Mouse (Mus musculus) cortical plate, adult 2 months (tissue): ENCODE results near the gene Gck. TPM values are rescaled to one million over a fixed set of nuclear protein-coding genes. Genes with fewer than 3 reads are reported as not detected.
A peak's percentile ranks its signal among the peaks of the same experiment; 100 is the strongest.

Source experiments
- H3K27ac ChIP-seq: fragments of 200-500 bp; 2 replicates; pipeline ENCODE4 v1.5.1; 2012; ENCODE audit warnings: low read length, control low read depth, inconsistent platforms; ENCODE audit not compliant: insufficient read depth
- H3K4me1 ChIP-seq: fragments of 200-500 bp; 2 replicates; pipeline ENCODE4 v1.6.1; 2011; ENCODE audit warnings: low read length; ENCODE audit not compliant: control insufficient read depth, insufficient read depth
- H3K4me3 ChIP-seq: fragments of 200-500 bp; 2 replicates; pipeline ENCODE4 v1.5.1; 2011; ENCODE audit warnings: mild to moderate bottlenecking, low read length, control low read depth; ENCODE audit not compliant: insufficient read depth
- CTCF ChIP-seq: fragments of 200-500 bp; IDR thresholded peaks from 2 replicates; pipeline ENCODE4 v1.5.1; 2011; ENCODE audit warnings: mild to moderate bottlenecking, control low read depth, low read length; ENCODE audit not compliant: insufficient read depth; ENCODE audit errors: extremely low read depth
- POLR2A ChIP-seq: fragments of 200-500 bp; IDR thresholded peaks from 2 replicates; pipeline ENCODE4 v1.6.1; 2011; ENCODE audit warnings: mild to moderate bottlenecking, low read length, control low read depth; ENCODE audit not compliant: insufficient read depth; ENCODE audit errors: extremely low read depth
- polyA plus RNA-seq: library from polyadenylated mRNA; depleted of rRNA; stranded (reverse); fragments of >200 nt; gene quantifications from 2 replicates; pipeline ENCODE4 v1.2.3, GENCODE M21; 2012

Gene Gck
- polyA plus RNA-seq, 1 experiment, result 0.86 TPM

- no peak for TF ChIP-seq CTCF
- H3K27ac ChIP-seq, result no peak overlapping the region
- no peak overlapping the region for H3K4me3 ChIP-seq
- no peaks in the 10 kb centered on the region for H3K4me1 ChIP-seq
Measured at GRCm38 (mm10) chr11:5980108-5980507, 30.2 kb upstream of the Gck start.

- no peaks in the 10 kb centered on the region for H3K4me1 ChIP-seq
- no peak for TF ChIP-seq POLR2A
- TF ChIP-seq CTCF, result no peak
Measured at GRCm38 (mm10) chr11:5979088-5979487, 29.2 kb upstream of the Gck start.

GRCm38 (mm10) chr11:5976106-5976505, 26.2 kb upstream of the Gck start:
- 0 out of 2 replicates have a peak, but pooled peaks cover 2% of the 10 kb centered on the region for H3K4me1 ChIP-seq
- TF ChIP-seq CTCF, result no peak
- TF ChIP-seq POLR2A, result no peak
- H3K4me3 ChIP-seq, result no peak overlapping the region
- no peak overlapping the region for H3K27ac ChIP-seq

More at GRCm38 (mm10) chr11:5979088-5979487, 29.2 kb upstream of the Gck start:
- Histone ChIP-seq H3K27ac (no peak overlapping the region), H3K4me3 (no peak overlapping the region)

GRCm38 (mm10) chr11:5975068-5975467, 25.2 kb upstream of the Gck start:
- Histone ChIP-seq H3K4me1 (0 out of 2 replicates have a peak, but pooled peaks cover 2% of the 10 kb centered on the region), H3K4me3 (no peak overlapping the region), H3K27ac (no peak overlapping the region)
- TF ChIP-seq POLR2A (no peak), CTCF (no peak)

- Histone ChIP-seq H3K4me1 (0 out of 2 replicates have a peak, but pooled peaks cover 2% of the 10 kb centered on the region), H3K27ac (0 out of 2 replicates have a peak overlapping the region, but pooled peaks have one; percentile 33), H3K4me3 (no peak overlapping the region)
- TF ChIP-seq POLR2A (no peak), CTCF (no peak)
Measured at GRCm38 (mm10) chr11:5974053-5974452, 24.2 kb upstream of the Gck start.

GRCm38 (mm10) chr11:5973151-5973550, 23.3 kb upstream of the Gck start:
- Histone ChIP-seq H3K27ac (no peak overlapping the region), H3K4me3 (no peak overlapping the region), H3K4me1 (0 out of 2 replicates have a peak, but pooled peaks cover 2% of the 10 kb centered on the region)
- no peak for TF ChIP-seq CTCF
- TF ChIP-seq POLR2A, result no peak

GRCm38 (mm10) chr11:5971202-5971601, 21.3 kb upstream of the Gck start:
- 0 out of 2 replicates have a peak, but pooled peaks cover 2% of the 10 kb centered on the region for H3K4me1 ChIP-seq
- no peak overlapping the region for H3K27ac ChIP-seq
- TF ChIP-seq CTCF (no peak), POLR2A (no peak)
- no peak overlapping the region for H3K4me3 ChIP-seq

GRCm38 (mm10) chr11:5968223-5968622, 18.3 kb upstream of the Gck start:
- H3K27ac ChIP-seq, result 0 out of 2 replicates have a peak overlapping the region, but pooled peaks have one; percentile 57
- H3K4me1 ChIP-seq, result no peaks in the 10 kb centered on the region
- H3K4me3 ChIP-seq, result no peak overlapping the region
- TF ChIP-seq POLR2A (0 out of 2 replicates have a peak, but pooled peaks have one; percentile 22), CTCF (no peak)

GRCm38 (mm10) chr11:5966751-5967150, 16.9 kb upstream of the Gck start:
- TF ChIP-seq POLR2A (peak; percentile 12; the same call in 1 of the 2 replicates), CTCF (no peak)

GRCm38 (mm10) chr11:5965865-5966264, 16.0 kb upstream of the Gck start:
- H3K4me1 ChIP-seq, result no peaks in the 10 kb centered on the region
- H3K4me3 ChIP-seq, result no peak overlapping the region
- TF ChIP-seq POLR2A, result 0 out of 2 replicates have a peak, but pooled peaks have one; percentile 25
- no peak for TF ChIP-seq CTCF
- H3K27ac ChIP-seq, result peak overlapping the region; percentile 20; the same call in 1 of the 2 replicates

More at GRCm38 (mm10) chr11:5966751-5967150, 16.9 kb upstream of the Gck start:
- no peak overlapping the region for H3K4me3 ChIP-seq
- H3K4me1 ChIP-seq, result no peaks in the 10 kb centered on the region
- H3K27ac ChIP-seq, result peak overlapping the region; percentile 14; the same call in 1 of the 2 replicates
